Mouse (Mus musculus) embryonic facial prominence, embryonic 13.5 days (tissue): ENCODE measurements around the gene Rap1gap. TPM values are rescaled to one million over a fixed set of nuclear protein-coding genes. Genes with fewer than 3 reads are reported as not detected.
A peak's percentile ranks its signal among the peaks of the same experiment; 100 is the strongest.

Experiments
- ATAC-seq: fragments of 200-750 bp; cut with Nextera tagmentation; 2 replicates; pipeline ENCODE4 v1.8.0; 2017; ENCODE audit warnings: low read depth; ENCODE audit not compliant: insufficient number of reproducible peaks, insufficient read depth, low FRiP score, low TSS enrichment
- H3K27ac ChIP-seq: fragments of 300-500 bp; sonication (generic); 2 replicates; pipeline ENCODE4 v1.5.1; 2015; ENCODE audit warnings: moderate library complexity, mild to moderate bottlenecking, inconsistent platforms
- H3K27me3 ChIP-seq: fragments of 300-500 bp; sonication (generic); 2 replicates; pipeline ENCODE4 v1.6.1; 2015; ENCODE audit warnings: mild to moderate bottlenecking, inconsistent platforms
- H3K36me3 ChIP-seq: fragments of 300-500 bp; sonication (generic); 2 replicates; pipeline ENCODE4 v1.6.1; 2015; ENCODE audit warnings: mild to moderate bottlenecking, inconsistent platforms
- H3K4me1 ChIP-seq: fragments of 300-500 bp; sonication (generic); 2 replicates; pipeline ENCODE4 v1.6.1; 2015; ENCODE audit warnings: inconsistent platforms
- H3K4me2 ChIP-seq: fragments of 300-500 bp; sonication (generic); 2 replicates; pipeline ENCODE4 v1.6.1; 2015; ENCODE audit warnings: moderate library complexity, mild to moderate bottlenecking, inconsistent platforms
- H3K4me3 ChIP-seq: fragments of 300-500 bp; sonication (generic); 2 replicates; pipeline ENCODE4 v1.5.1; 2015; ENCODE audit warnings: mild to moderate bottlenecking, inconsistent platforms
- H3K9ac ChIP-seq: fragments of 300-500 bp; sonication (generic); 2 replicates; pipeline ENCODE4 v1.6.1; 2015; ENCODE audit warnings: mild to moderate bottlenecking, inconsistent platforms
- H3K9me3 ChIP-seq: fragments of 300-500 bp; sonication (generic); 2 replicates; pipeline ENCODE4 v1.6.1; 2016; ENCODE audit warnings: inconsistent platforms
- WGBS: fragments of 180-500 bp; shearing (Covaris S2); methylation state at CpG from one replicate; pipeline ENCODE4 v1.1.7; 2015; ENCODE audit warnings: mixed read lengths; 5-methylcytosine and 5-hydroxymethylcytosine counted together
- polyA plus RNA-seq: library from polyadenylated mRNA; unstranded; fragments of >200 nt; fragmentation: Nextera tagmentation; extraction: Ambion mirVana; gene quantifications from 2 replicates; pipeline ENCODE4 v1.2.1, GENCODE M21; 2015

Gene Rap1gap
- polyA plus RNA-seq, 1 experiment from 2014 or later: 15.7 TPM

DNA sequence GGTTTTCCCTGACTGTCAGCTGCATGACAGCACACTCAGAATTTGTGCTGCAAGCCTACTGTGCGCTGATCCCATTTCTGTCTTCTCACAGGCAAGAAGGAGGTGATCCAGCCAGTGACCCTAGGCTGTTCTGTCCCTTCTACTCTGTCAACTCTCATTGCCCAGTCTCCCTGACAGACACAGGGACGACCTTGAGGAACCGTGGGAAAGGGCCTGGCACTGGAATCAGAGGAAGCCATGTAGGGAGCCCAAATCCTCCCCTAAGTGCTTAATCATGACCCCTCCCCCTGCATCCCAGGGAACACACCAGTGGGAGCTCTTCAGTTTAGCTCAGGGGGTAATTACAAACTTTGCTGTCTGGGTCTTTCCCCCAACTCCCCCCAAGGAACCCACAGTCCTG, 73.2 kb downstream of the Rap1gap start:
- H3K27ac ChIP-seq: no peak overlapping the region
- WGBS: 55% methylated on average over 3 of the region's 3 CpGs
- no peak overlapping the region for H3K9ac ChIP-seq
- H3K4me2 ChIP-seq: no peak overlapping the region
- H3K4me1 ChIP-seq: peaks cover 29% of the 10 kb centered on the region
- ATAC-seq: no peak
- H3K4me3 ChIP-seq: no peak overlapping the region
- H3K27me3 ChIP-seq: no peaks in the 10 kb centered on the region
- H3K9me3 ChIP-seq: no peaks in the 10 kb centered on the region
- no peaks in the 10 kb centered on the region for H3K36me3 ChIP-seq

DNA sequence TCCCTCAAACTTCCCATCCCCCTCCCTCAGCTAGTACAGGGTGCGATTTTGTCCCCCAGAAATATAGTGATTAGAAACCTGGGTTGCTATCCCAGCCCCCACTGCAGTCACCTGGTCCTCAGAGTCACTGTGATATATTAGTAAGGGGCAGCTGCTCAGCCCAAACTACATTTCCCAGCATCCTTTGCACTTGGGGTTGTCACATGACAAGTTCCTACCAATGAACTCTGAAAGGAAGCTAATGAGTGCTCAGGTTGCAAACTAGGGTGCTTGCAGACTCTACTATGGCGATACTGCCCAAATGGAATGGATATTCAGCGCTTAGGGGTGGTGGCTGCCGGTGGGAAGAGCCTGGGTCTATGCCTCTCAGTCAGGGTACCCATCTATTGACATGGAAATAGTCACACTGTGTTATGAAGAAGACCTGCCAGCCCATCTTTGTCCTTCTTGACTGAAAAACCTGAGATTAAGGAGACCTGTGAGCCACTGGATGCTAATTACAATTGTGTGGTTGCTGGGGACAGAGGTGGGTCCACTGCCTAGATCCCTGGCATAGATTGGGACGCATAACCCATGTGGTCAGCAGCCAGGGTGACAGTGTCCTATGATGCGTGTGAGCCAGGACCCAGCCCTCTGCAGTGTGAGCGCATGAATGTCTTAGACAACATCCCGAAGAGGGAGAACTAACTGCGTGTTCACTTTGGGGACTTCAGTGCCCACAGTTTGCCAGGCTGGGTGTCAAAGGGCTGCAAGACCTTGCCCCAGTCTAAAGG, 74.8 kb downstream of the Rap1gap start:
- no peaks in the 10 kb centered on the region for H3K36me3 ChIP-seq
- WGBS: 49% methylated on average over 9 of the region's 9 CpGs
- no peak overlapping the region for H3K4me3 ChIP-seq
- peak; percentile 61; the same call in 1 of the 2 replicates for ATAC-seq
- H3K27me3 ChIP-seq: no peaks in the 10 kb centered on the region
- H3K27ac ChIP-seq: peak overlapping the region; percentile 48; the same call in 1 of the 2 replicates
- no peak overlapping the region for H3K9ac ChIP-seq
- H3K4me1 ChIP-seq: peaks cover 29% of the 10 kb centered on the region
- H3K4me2 ChIP-seq: peak overlapping the region; percentile 47
- H3K9me3 ChIP-seq: no peaks in the 10 kb centered on the region

DNA sequence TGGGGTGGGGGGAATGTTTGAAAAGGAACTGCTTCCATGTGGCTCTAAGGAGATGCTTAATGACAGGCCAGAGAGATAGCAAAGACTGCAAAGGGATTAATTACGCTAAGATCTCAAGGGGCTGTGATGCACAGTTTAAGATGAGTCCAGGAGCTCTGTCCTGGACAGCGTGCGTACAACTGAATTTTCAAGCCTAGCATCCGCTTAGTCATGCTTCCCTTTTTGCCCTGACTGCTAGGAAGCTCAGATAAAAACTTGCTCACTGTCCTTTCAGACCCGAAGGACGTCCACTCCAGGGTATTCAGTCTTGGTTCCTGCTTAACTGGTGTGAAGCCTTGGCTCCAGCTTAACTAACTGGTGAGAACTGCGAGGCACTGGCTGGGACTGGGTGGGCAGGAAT, 75.8 kb downstream of the Rap1gap start:
- H3K36me3 ChIP-seq: no peaks in the 10 kb centered on the region
- H3K9ac ChIP-seq: no peak overlapping the region
- H3K27ac ChIP-seq: no peak overlapping the region
- no peaks in the 10 kb centered on the region for H3K27me3 ChIP-seq
- H3K4me1 ChIP-seq: peaks cover 27% of the 10 kb centered on the region
- no peaks in the 10 kb centered on the region for H3K9me3 ChIP-seq
- H3K4me3 ChIP-seq: no peak overlapping the region
- 84% methylated on average over 7 of the region's 7 CpGs for WGBS
- no peak overlapping the region for H3K4me2 ChIP-seq
- no peak for ATAC-seq

DNA sequence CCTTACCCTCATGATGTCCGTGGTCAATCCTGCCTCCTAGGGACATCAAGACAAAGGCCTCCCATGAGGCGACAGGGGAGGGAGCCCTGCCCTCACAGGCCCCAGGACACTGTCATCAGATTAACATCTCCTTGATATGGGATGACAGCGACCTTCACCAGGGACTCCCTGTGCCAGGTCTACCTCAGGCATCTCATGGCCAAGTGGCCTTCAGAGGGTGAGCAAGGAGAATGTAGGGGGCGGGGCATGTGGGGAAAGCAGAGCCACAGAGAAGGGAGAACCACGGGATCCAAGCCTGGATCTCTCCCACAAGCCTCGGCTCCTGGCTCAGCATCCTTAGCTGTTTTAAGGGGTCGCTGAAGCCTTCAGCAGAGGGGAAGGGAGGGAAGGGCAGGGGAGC, 79.3 kb downstream of the Rap1gap start:
- H3K4me2 ChIP-seq: no peak overlapping the region
- no peaks in the 10 kb centered on the region for H3K9me3 ChIP-seq
- no peaks in the 10 kb centered on the region for H3K27me3 ChIP-seq
- no peak overlapping the region for H3K27ac ChIP-seq
- H3K4me3 ChIP-seq: no peak overlapping the region
- ATAC-seq: no peak
- no peak overlapping the region for H3K9ac ChIP-seq
- WGBS: 58% methylated on average over 7 of the region's 7 CpGs
- peaks cover 18% of the 10 kb centered on the region for H3K36me3 ChIP-seq
- peaks cover 14% of the 10 kb centered on the region for H3K4me1 ChIP-seq

DNA sequence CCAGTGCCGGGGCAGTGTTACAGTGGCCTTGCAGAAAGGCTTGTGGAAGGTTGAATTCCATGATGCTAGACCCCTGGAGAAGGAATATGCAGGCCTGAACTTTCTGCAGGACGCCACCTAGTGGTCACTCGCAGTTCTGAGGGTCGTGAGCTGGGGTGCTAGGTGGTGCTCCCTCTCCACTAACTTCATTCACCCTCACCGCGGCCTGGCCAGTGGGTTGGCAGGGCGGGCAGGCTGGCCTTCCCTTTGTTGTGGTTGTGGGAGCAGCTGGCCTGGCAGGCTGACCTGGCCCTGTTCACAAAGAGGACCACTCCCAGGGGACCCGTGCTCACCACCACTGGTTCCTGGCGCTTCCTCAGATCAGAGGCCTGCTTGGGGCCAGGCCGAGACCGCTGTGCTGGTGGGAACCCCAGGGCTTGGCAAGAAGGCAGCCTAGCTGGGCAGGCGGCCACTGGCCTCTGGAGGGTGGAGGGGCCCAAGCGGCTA, 80.0 kb downstream of the Rap1gap start:
- no peak overlapping the region for H3K4me2 ChIP-seq
- H3K36me3 ChIP-seq: peaks cover 18% of the 10 kb centered on the region
- H3K27ac ChIP-seq: no peak overlapping the region; the same call in 1 of the 2 replicates
- peaks cover 14% of the 10 kb centered on the region for H3K4me1 ChIP-seq
- WGBS: 62% methylated on average over 13 of the region's 13 CpGs
- no peaks in the 10 kb centered on the region for H3K9me3 ChIP-seq
- no peak overlapping the region for H3K9ac ChIP-seq
- H3K4me3 ChIP-seq: no peak overlapping the region
- ATAC-seq: no peak
- H3K27me3 ChIP-seq: no peaks in the 10 kb centered on the region

DNA sequence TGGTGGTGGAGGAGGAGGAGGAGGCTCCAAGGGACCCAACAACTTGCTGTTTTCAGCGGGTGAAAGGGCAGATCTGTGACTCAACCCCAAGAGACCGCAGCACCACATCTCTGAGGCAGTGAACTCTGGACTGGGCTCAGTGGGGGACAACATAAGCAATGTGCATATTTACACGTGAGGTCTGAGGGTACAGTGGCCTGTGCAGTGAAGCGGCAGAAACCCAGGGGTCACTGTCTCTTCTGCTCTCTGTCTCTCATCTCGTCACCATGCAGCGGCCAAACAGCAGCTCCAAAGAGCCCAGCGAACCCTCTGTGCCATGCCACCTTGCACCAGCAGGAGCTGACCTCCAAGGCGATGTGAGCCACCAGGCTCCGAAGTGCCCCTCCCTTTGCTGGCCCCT, 82.6 kb downstream of the Rap1gap start:
- no peaks in the 10 kb centered on the region for H3K27me3 ChIP-seq
- H3K36me3 ChIP-seq: peaks cover 18% of the 10 kb centered on the region
- 90% methylated on average over 9 of the region's 9 CpGs for WGBS
- H3K4me3 ChIP-seq: no peak overlapping the region
- no peak overlapping the region for H3K4me2 ChIP-seq
- peaks cover 35% of the 10 kb centered on the region for H3K4me1 ChIP-seq
- no peaks in the 10 kb centered on the region for H3K9me3 ChIP-seq
- no peak overlapping the region for H3K9ac ChIP-seq
- ATAC-seq: no peak
- H3K27ac ChIP-seq: no peak overlapping the region

DNA sequence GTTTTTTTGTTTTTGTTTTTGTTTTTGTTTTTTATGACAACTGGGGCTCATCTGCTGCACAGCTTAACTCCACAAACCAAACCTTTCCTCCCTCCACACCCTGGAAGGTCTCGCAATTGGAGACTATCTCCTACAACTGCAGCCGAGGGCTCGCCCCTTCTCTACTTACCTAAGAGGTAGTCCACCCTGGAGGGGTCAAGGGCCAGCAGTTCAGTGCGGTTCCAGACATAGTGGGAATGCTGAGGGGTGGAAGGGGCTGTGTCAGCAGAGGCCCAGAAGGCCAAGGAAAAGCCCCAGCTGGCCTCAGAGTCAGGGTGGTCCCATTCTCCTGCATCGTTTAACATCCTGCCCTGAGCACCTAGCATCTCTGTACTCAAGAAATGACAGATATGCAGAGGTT, 83.1 kb downstream of the Rap1gap start:
- no peak overlapping the region for H3K9ac ChIP-seq
- no peak overlapping the region for H3K27ac ChIP-seq
- H3K36me3 ChIP-seq: peaks cover 18% of the 10 kb centered on the region
- no peak overlapping the region for H3K4me2 ChIP-seq
- H3K4me1 ChIP-seq: peaks cover 40% of the 10 kb centered on the region
- no peaks in the 10 kb centered on the region for H3K27me3 ChIP-seq
- no peak for ATAC-seq
- H3K4me3 ChIP-seq: no peak overlapping the region
- 82% methylated on average over 5 of the region's 5 CpGs for WGBS
- H3K9me3 ChIP-seq: no peaks in the 10 kb centered on the region

DNA sequence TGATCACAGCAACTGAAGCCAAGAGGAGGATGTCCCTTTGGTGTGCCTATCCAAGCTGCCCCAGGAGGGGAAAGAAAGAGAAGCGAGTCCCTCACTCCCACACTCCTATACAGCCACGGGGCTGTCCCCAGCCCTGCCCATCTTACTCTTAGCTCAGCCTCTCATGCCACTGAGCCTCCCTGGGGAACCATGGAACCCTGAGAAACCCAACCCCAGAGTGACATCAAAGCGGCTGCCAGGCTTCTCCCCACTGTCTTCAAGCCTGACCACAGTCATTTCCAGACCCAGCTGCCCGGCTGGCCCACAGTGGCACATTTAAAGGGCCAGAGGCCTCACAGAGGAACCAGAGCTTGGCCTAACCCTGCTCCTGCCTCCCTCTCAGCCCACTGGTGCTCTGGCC, 84.2 kb downstream of the Rap1gap start:
- H3K4me2 ChIP-seq: no peak overlapping the region
- no peak overlapping the region; the same call in 1 of the 2 replicates for H3K9ac ChIP-seq
- no peak overlapping the region for H3K27ac ChIP-seq
- WGBS: 44% methylated on average over 4 of the region's 4 CpGs
- peaks cover 20% of the 10 kb centered on the region for H3K36me3 ChIP-seq
- H3K4me1 ChIP-seq: peaks cover 52% of the 10 kb centered on the region
- H3K9me3 ChIP-seq: no peaks in the 10 kb centered on the region
- H3K4me3 ChIP-seq: no peak overlapping the region
- no peak for ATAC-seq
- H3K27me3 ChIP-seq: no peaks in the 10 kb centered on the region

DNA sequence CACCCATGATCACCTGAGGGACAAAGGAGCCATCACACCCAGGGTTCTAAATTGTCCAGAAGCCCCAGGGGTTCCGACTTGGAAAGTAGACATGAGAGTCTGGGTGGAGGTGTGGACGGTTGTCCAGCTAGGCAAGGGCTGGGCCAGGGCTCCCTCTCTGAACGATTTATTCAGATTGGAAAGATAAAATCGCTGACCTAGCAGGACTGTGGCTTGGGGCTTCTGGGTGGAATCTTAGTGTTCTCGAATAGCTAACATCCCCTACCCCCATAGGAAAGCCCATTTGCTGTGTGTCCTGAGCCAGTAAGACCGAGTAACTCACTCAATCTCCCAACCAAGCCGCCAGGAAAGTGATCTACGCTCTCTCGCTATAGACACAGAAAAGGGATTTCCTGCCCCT, 85.2 kb downstream of the Rap1gap start:
- H3K9me3 ChIP-seq: no peaks in the 10 kb centered on the region
- ATAC-seq: no peak
- H3K4me2 ChIP-seq: no peak overlapping the region
- H3K9ac ChIP-seq: no peak overlapping the region
- 70% methylated on average over 9 of the region's 9 CpGs for WGBS
- peaks cover 61% of the 10 kb centered on the region for H3K4me1 ChIP-seq
- H3K36me3 ChIP-seq: peaks cover 23% of the 10 kb centered on the region
- H3K4me3 ChIP-seq: no peak overlapping the region
- H3K27ac ChIP-seq: no peak overlapping the region
- no peaks in the 10 kb centered on the region for H3K27me3 ChIP-seq

DNA sequence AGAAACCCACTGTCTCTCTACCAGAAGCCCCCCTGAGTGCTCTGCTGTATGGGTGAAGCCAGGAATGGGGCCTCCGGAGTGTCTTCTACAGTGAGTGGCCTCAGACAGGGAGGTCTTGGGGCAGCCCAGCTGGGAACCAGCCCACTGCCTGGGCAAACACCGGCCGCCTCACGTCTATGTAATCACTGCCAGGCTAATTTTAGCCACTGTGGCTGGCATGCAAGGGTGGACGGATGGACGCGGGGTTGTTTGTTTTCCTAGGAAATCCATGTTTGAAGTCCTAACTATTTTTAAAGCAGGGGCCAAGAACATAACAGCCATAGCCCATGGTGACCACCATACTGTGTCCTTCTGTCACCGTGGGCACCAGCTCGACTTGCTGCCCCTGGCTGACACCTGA, 85.6 kb downstream of the Rap1gap start:
- 81% methylated on average over 9 of the region's 9 CpGs for WGBS
- Histone ChIP-seq H3K9ac (no peak overlapping the region), H3K4me3 (no peak overlapping the region), H3K27me3 (no peaks in the 10 kb centered on the region), H3K4me2 (no peak overlapping the region), H3K36me3 (peaks cover 25% of the 10 kb centered on the region), H3K27ac (no peak overlapping the region), H3K9me3 (no peaks in the 10 kb centered on the region), H3K4me1 (peaks cover 65% of the 10 kb centered on the region)
- no peak for ATAC-seq

DNA sequence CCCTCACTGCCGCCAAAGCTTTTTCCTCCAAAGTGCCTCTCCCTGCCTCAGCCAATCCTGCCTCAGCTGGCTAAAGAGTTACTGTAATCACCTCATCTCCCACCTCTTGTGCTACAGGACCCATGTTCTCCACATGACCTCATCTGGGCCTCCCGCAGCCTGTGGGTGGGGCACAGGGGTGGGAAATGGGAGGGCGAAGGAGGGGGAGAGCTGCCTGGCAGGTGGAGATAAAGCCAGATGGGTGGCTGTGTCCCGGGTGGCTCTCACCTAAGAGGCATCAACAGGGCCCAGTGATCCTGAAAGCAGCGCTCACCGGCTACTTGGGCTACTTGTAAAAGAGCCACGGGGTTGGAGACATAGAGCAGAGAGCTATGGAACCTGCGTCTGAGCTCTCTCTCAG, 86.8 kb downstream of the Rap1gap start:
- Histone ChIP-seq H3K4me3 (no peak overlapping the region), H3K4me2 (peak overlapping the region; percentile 16; the same call in 1 of the 2 replicates), H3K9me3 (no peaks in the 10 kb centered on the region), H3K27ac (peak overlapping the region; percentile 68), H3K27me3 (no peaks in the 10 kb centered on the region), H3K9ac (no peak overlapping the region), H3K4me1 (peaks cover 69% of the 10 kb centered on the region), H3K36me3 (peaks cover 18% of the 10 kb centered on the region)
- ATAC-seq: no peak
- WGBS: 64% methylated on average over 8 of the region's 8 CpGs

DNA sequence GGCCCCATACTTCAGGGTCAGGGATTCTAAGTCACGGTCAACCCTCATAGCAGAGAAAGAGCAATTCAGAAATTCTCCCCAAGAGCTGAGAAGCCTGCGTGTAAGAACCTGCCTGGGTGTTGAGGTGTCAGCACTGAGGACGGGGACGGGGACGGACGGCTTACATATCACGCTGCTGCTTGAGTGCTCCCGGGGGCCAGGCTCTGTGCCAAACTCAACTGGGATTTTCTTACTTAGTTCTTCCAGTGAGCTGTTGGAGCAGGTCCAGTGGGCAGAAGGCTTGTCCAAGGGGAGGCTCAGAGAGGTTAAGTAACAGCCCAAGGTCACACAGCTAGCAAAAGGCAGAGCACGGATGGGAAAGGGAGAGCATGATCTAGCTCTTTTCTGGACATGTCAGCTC, 87.2 kb downstream of the Rap1gap start:
- peak overlapping the region; percentile 16; the same call in 1 of the 2 replicates for H3K4me2 ChIP-seq
- ATAC-seq: no peak
- no peak overlapping the region for H3K9ac ChIP-seq
- peaks cover 14% of the 10 kb centered on the region for H3K36me3 ChIP-seq
- H3K4me1 ChIP-seq: peaks cover 69% of the 10 kb centered on the region
- WGBS: 50% methylated on average over 9 of the region's 9 CpGs
- peak overlapping the region; percentile 68 for H3K27ac ChIP-seq
- no peaks in the 10 kb centered on the region for H3K27me3 ChIP-seq
- H3K4me3 ChIP-seq: no peak overlapping the region
- no peaks in the 10 kb centered on the region for H3K9me3 ChIP-seq
